Mouse (Mus musculus): ENCODE data around the gene Mpo. TPM values are rescaled to one million over a fixed set of nuclear protein-coding genes. Genes with fewer than 3 reads are reported as not detected.
A peak's percentile ranks its signal among the peaks of the same experiment; 100 is the strongest.

Mpo gene
- polyA plus RNA-seq, 1 experiment from 2014 or later = 1.2 TPM

- no peaks in the 10 kb centered on the region for H3K9me3 ChIP-seq
- peak overlapping the region; percentile 29; the same call in 1 of the 2 replicates for H3K4me3 ChIP-seq
- WGBS = 46% methylated on average over 12 of the region's 12 CpGs
- H3K27ac ChIP-seq (replicated peaks) = no peak overlapping the region
- H3K27me3 ChIP-seq = peaks cover 42% of the 10 kb centered on the region
- peaks cover 15% of the 10 kb centered on the region for H3K4me1 ChIP-seq (replicated peaks)
- peak overlapping the region; percentile 59 for H3K4me2 ChIP-seq
- peaks cover 63% of the 10 kb centered on the region for H3K36me3 ChIP-seq
- 0 out of 2 replicates have a peak overlapping the region, but pooled peaks have one; percentile 64 for H3K9ac ChIP-seq
- no peak for ATAC-seq (ENCODE audit: low read depth)
Observed at GRCm38 (mm10) chr11:87778915-87779314, 14.5 kb upstream of the Mpo start.

DNA sequence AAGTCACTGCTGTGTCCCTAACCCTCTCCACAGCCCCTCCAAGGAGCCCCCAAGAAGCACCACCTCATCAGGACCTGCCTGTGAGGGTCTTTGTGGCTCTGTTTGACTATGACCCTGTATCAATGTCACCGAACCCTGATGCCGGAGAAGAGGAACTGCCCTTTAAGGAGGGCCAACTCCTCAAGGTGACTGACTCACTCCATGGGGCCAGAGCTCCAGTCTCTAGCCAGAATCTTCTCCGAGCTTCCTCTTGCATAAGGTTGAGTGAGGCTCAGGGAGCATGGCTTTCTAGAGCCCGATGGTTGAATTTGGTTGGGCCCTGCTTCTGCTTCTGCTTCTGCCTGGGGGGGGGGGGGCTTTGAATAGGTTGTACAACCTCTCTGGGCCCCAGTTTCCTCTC is 14.0 kb upstream of the Mpo start:
- H3K27me3 ChIP-seq = peaks cover 42% of the 10 kb centered on the region
- 84% methylated on average over 4 of the region's 4 CpGs for WGBS
- ATAC-seq (ENCODE audit: low read depth) = no peak

DNA sequence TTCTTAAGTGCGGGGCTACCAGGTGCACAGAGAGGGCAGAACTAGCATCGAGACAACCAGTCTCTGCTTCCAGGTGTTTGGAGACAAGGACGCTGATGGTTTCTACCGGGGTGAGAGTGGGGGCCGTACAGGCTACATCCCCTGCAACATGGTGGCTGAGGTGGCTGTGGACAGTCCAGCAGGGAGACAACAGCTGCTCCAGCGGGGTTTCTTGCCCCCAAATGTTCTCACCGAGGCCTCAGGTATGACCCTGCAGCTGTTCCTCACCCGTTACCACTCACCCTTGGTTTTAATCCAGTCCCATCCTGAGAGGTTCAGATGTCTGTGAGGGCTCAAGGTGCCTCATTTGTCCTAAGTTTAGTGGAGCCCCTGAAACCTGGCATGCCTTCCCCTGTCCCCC is 13.3 kb upstream of the Mpo start:
- WGBS = 87% methylated on average over 8 of the region's 8 CpGs
- Histone ChIP-seq H3K9ac (no peak overlapping the region), H3K36me3 (peaks cover 64% of the 10 kb centered on the region), H3K4me1 (replicated peaks) (peaks cover 15% of the 10 kb centered on the region), H3K27ac (replicated peaks) (no peak overlapping the region), H3K4me3 (no peak overlapping the region), H3K4me2 (no peak overlapping the region), H3K9me3 (no peaks in the 10 kb centered on the region), H3K27me3 (peaks cover 42% of the 10 kb centered on the region)
- no peak for ATAC-seq (ENCODE audit: low read depth)

More for the DNA sequence above, 14.0 kb upstream of the Mpo start:
- Histone ChIP-seq H3K4me1 (replicated peaks) (peaks cover 15% of the 10 kb centered on the region), H3K4me3 (no peak overlapping the region), H3K9me3 (no peaks in the 10 kb centered on the region), H3K36me3 (peaks cover 63% of the 10 kb centered on the region), H3K27ac (replicated peaks) (no peak overlapping the region), H3K9ac (no peak overlapping the region), H3K4me2 (no peak overlapping the region)

- no peak overlapping the region for H3K4me2 ChIP-seq
- no peak for ATAC-seq (ENCODE audit: low read depth)
- H3K9ac ChIP-seq = no peak overlapping the region
- H3K4me1 ChIP-seq (replicated peaks) = no peaks in the 10 kb centered on the region
- H3K36me3 ChIP-seq = peaks cover 6% of the 10 kb centered on the region
- no peak overlapping the region for H3K27ac ChIP-seq (replicated peaks)
- no peaks in the 10 kb centered on the region for H3K9me3 ChIP-seq
- 89% methylated on average over 6 of the region's 6 CpGs for WGBS
- H3K27me3 ChIP-seq = no peaks in the 10 kb centered on the region; the same call in 1 of the 2 replicates
- no peak overlapping the region for H3K4me3 ChIP-seq
Observed at GRCm38 (mm10) chr11:87790088-87790487, 3.3 kb upstream of the Mpo start.

DNA sequence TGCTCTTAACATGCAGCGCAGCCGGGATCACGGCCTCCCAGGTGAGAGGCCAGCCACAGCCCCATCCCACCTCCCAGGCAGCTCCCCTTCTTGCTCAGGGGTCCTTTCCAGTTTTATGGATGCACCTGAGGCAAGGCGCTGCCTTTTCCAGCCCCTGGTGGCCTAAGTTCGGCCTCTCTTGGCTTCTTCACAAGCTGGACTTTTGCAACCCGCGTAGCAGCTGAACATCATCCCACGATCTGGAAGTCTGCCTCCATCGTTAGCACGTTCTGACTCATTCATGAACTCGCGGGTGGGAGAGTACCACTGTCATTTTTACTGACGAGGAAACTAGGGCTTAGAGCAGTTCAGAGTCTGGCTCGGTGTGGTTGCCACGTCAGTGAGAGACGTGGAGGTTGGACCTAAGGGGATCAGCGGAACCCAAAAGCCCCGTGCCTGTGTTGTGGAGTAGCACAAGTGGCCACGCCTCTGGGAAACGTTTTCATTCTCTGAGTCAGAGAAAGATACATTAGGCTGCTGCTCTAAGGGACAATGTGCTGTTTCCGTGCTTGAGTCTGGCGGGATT is 8.4 kb downstream of the Mpo start:
- Histone ChIP-seq H3K4me2 (no peak overlapping the region), H3K9me3 (no peaks in the 10 kb centered on the region), H3K9ac (no peak overlapping the region), H3K36me3 (no peaks in the 10 kb centered on the region), H3K27ac (replicated peaks) (no peak overlapping the region), H3K27me3 (no peaks in the 10 kb centered on the region), H3K4me3 (no peak overlapping the region), H3K4me1 (replicated peaks) (no peaks in the 10 kb centered on the region)
- 86% methylated on average over 22 of the region's 22 CpGs for WGBS
- no peak for ATAC-seq (ENCODE audit: low read depth)

GRCm38 (mm10) chr11:87802621-87803020 is 9.2 kb downstream of the Mpo start:
- no peak for ATAC-seq (ENCODE audit: low read depth)
- Histone ChIP-seq H3K4me3 (no peak overlapping the region), H3K27me3 (no peaks in the 10 kb centered on the region), H3K9me3 (no peaks in the 10 kb centered on the region), H3K36me3 (no peaks in the 10 kb centered on the region), H3K27ac (replicated peaks) (no peak overlapping the region), H3K9ac (no peak overlapping the region), H3K4me1 (replicated peaks) (no peaks in the 10 kb centered on the region), H3K4me2 (0 out of 2 replicates have a peak overlapping the region, but pooled peaks have one; percentile 13)
- WGBS = 45% methylated on average over 14 of the region's 14 CpGs

- no peak overlapping the region for H3K9ac ChIP-seq
- H3K27me3 ChIP-seq = no peaks in the 10 kb centered on the region
- 69% methylated on average over 1 of the region's 1 CpGs for WGBS
- no peak overlapping the region for H3K27ac ChIP-seq (replicated peaks)
- H3K4me3 ChIP-seq = no peak overlapping the region
- H3K36me3 ChIP-seq = no peaks in the 10 kb centered on the region
- no peak for ATAC-seq (ENCODE audit: low read depth)
- H3K4me2 ChIP-seq = no peak overlapping the region
- no peaks in the 10 kb centered on the region for H3K9me3 ChIP-seq
- H3K4me1 ChIP-seq (replicated peaks) = no peaks in the 10 kb centered on the region
Observed at GRCm38 (mm10) chr11:87805448-87805847, 12.1 kb downstream of the Mpo start.

DNA sequence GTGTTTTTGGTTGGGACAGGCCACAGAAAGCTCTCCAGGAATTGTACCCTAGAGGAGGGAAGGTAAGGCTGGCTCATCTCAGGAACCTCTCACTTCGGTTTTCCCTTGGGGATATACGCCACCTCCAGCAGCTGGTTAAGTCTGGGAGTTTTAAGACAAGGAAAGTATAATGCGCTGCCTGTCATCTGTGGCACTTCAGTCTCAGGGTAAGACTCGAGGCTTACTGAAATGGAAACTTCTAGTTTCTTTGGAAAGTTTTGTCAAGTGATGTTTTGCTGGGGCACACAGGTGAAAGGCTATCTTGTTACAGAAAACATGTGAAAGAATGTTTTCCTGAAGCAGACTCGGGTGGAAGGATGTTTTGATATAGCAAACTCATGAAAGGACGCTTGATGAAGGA is 14.1 kb downstream of the Mpo start:
- ATAC-seq (ENCODE audit: low read depth) = no peak
- no peaks in the 10 kb centered on the region for H3K36me3 ChIP-seq
- H3K4me2 ChIP-seq = no peak overlapping the region
- H3K27me3 ChIP-seq = no peaks in the 10 kb centered on the region
- H3K9me3 ChIP-seq = no peaks in the 10 kb centered on the region
- no peak overlapping the region for H3K9ac ChIP-seq
- WGBS = 92% methylated on average over 6 of the region's 6 CpGs
- H3K4me3 ChIP-seq = no peak overlapping the region
- peaks cover 5% of the 10 kb centered on the region; the same call in 1 of the 2 replicates for H3K4me1 ChIP-seq (replicated peaks)
- H3K27ac ChIP-seq (replicated peaks) = no peak overlapping the region

DNA sequence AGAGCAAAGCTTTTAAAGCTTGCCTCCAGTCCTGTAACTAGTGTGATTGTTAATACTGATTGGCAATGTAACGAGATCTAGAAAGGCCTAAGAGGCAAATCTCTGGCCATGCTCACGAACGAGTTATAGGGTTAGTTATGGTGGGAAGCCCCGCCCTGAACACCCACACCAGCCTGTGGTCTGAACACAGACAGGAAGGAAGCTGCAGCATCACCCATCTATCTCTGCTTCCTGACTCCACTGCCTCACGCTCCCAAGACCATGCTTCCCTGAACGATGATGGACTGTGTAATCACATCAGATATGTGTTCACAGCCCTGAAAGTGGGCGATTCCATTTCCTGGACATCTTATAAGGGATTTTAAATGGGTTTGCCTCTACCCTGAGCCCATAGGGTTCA is 14.9 kb downstream of the Mpo start:
- Histone ChIP-seq H3K27me3 (no peaks in the 10 kb centered on the region), H3K4me2 (no peak overlapping the region), H3K9me3 (no peaks in the 10 kb centered on the region), H3K4me1 (replicated peaks) (peaks cover 5% of the 10 kb centered on the region; the same call in 1 of the 2 replicates), H3K27ac (replicated peaks) (no peak overlapping the region), H3K4me3 (no peak overlapping the region), H3K36me3 (no peaks in the 10 kb centered on the region), H3K9ac (no peak overlapping the region)
- WGBS = 91% methylated on average over 7 of the region's 7 CpGs
- ATAC-seq (ENCODE audit: low read depth) = no peak

GRCm38 (mm10) chr11:87811396-87811795 is 18.0 kb downstream of the Mpo start:
- WGBS = 57% methylated on average over 3 of the region's 4 CpGs
- Histone ChIP-seq H3K36me3 (no peaks in the 10 kb centered on the region), H3K4me2 (no peak overlapping the region), H3K4me1 (replicated peaks) (peaks cover 13% of the 10 kb centered on the region), H3K27me3 (no peaks in the 10 kb centered on the region), H3K9me3 (no peaks in the 10 kb centered on the region), H3K27ac (replicated peaks) (no peak overlapping the region), H3K9ac (no peak overlapping the region), H3K4me3 (no peak overlapping the region)
- ATAC-seq (ENCODE audit: low read depth) = 0 out of 2 replicates have a peak, but pooled peaks have one; percentile 40

DNA sequence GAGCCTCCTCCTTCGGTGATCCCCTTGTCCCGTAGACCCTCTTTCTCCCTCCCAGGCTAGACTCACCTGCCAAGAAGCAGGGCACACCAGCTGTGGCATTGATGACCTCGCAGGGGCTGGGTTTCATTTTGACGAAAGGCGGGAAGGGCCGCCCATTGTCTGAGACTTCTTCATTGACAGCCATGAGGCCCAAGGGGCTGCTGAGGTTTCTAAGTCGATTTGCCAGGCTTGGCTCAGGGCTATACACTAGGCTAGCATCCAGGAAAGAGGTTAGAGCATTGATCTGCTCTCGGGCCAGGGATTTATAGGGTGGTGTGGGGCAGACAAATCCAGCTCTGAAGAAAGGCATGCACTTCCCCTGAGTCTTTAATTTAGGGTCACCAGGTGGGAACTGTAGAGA is 21.4 kb downstream of the Mpo start:
- H3K36me3 ChIP-seq = no peaks in the 10 kb centered on the region
- no peak overlapping the region for H3K4me3 ChIP-seq
- no peak for ATAC-seq (ENCODE audit: low read depth)
- H3K27ac ChIP-seq (replicated peaks) = no peak overlapping the region
- peaks cover 24% of the 10 kb centered on the region for H3K4me1 ChIP-seq (replicated peaks)
- H3K4me2 ChIP-seq = no peak overlapping the region
- 65% methylated on average over 8 of the region's 8 CpGs for WGBS
- no peaks in the 10 kb centered on the region for H3K9me3 ChIP-seq
- no peak overlapping the region for H3K9ac ChIP-seq
- peaks cover 5% of the 10 kb centered on the region; the same call in 1 of the 2 replicates for H3K27me3 ChIP-seq

- Histone ChIP-seq H3K9me3 (no peaks in the 10 kb centered on the region), H3K36me3 (no peaks in the 10 kb centered on the region), H3K4me2 (peak overlapping the region; percentile 65), H3K27ac (replicated peaks) (peak overlapping the region; percentile 54), H3K4me3 (peak overlapping the region; percentile 40), H3K9ac (peak overlapping the region; percentile 71), H3K27me3 (peaks cover 5% of the 10 kb centered on the region; the same call in 1 of the 2 replicates), H3K4me1 (replicated peaks) (peaks cover 19% of the 10 kb centered on the region)
- ATAC-seq (ENCODE audit: low read depth) = peak; percentile 93
- WGBS = 3% methylated on average over 30 of the region's 31 CpGs
Observed at GRCm38 (mm10) chr11:87816707-87817442, 23.5 kb downstream of the Mpo start.
